Mouse (Mus musculus) fat pad, adult 2 months (tissue): ENCODE data around the gene Bmp6.

Experiments
- DNase-seq: peaks from one replicate; pipeline ENCODE4 v3.0.0-alpha.2; 2011; ENCODE audit warnings: low read depth, low spot score; ENCODE audit errors: extremely low read depth

Gene Bmp6

GRCm38 (mm10) chr13:38539192-38539900, 194.4 kb downstream of the Bmp6 start:
- no peak for DNase-seq

- no peak for DNase-seq
These were observed 198.7 kb downstream of the Bmp6 start for GRCm38 (mm10) chr13:38543455-38544125.

- DNase-seq: no peak
These were observed 200.0 kb downstream of the Bmp6 start for GRCm38 (mm10) chr13:38544769-38545445.

- DNase-seq: no peak
These were observed 200.6 kb downstream of the Bmp6 start for GRCm38 (mm10) chr13:38545460-38545859.

- DNase-seq: no peak
These were observed 201.8 kb downstream of the Bmp6 start for GRCm38 (mm10) chr13:38546754-38547153.

- no peak for DNase-seq
These were observed 202.8 kb downstream of the Bmp6 start for GRCm38 (mm10) chr13:38547717-38548116.

- no peak for DNase-seq
These were observed 203.8 kb downstream of the Bmp6 start for GRCm38 (mm10) chr13:38548681-38549080.
